Mouse (Mus musculus) yolk sac, embryonic 10.5 days (tissue): ENCODE measurements around the gene Cldn19.
A peak's percentile ranks its signal among the peaks of the same experiment; 100 is the strongest.

Source experiments
- DNase-seq: peaks from one replicate; pipeline ENCODE4 v3.0.0-alpha.2; 2017; ENCODE audit warnings: low spot score

The Cldn19 gene

GRCm38 (mm10) chr4:119300761-119301160 is 45.5 kb downstream of the Cldn19 start:
- no peak for DNase-seq

- DNase-seq = peak; percentile 24
These were observed 46.6 kb downstream of the Cldn19 start for GRCm38 (mm10) chr4:119301777-119302176.

- no peak for DNase-seq
These were observed 48.1 kb downstream of the Cldn19 start for GRCm38 (mm10) chr4:119303291-119303690.

- DNase-seq = no peak
These were observed 50.2 kb downstream of the Cldn19 start for GRCm38 (mm10) chr4:119305418-119305817.
